Mouse (Mus musculus): ENCODE measurements around the gene Rack1.
"Not testable (repeated sequence)": the region's sequence is repeated elsewhere in the genome, so short reads cannot be mapped to it uniquely, and the experiment has no call there.

- not testable (repeated sequence) for TF ChIP-seq USF1 (IDR thresholded peaks at IDR 0.05; ENCODE audit: low read depth, low read length); CTCF (conservative IDR thresholded peaks at IDR 0.05 in 1 of 2, IDR thresholded peaks at IDR 0.05 in 1 of 2; ENCODE audit: low read depth in 2 of 2, low read length in 2 of 2); MAZ (IDR thresholded peaks at IDR 0.05; ENCODE audit: low read depth, low read length)
These were observed 21.2 kb downstream of the Rack1 start for GRCm38 (mm10) chr11:48821299-48821698.
